Mouse (Mus musculus) hindbrain, embryonic 11.5 days (tissue): ENCODE measurements at regions not wholly inside any gene's neighbourhood (a gene's known extent, or its start where the extent isn't known, plus 50 kb on each side); places are given as distances from the start of the nearest gene placed in this dataset.

Source experiments
- ATAC-seq: fragments of 200-750 bp; cut with Nextera tagmentation; 2 replicates; pipeline ENCODE4 v1.8.0; 2017; ENCODE audit warnings: mild to moderate bottlenecking, moderate TSS enrichment, moderate library complexity; ENCODE audit not compliant: low FRiP score
- DNase-seq: peaks from one replicate; pipeline ENCODE4 v3.0.0-alpha.2; 2015; ENCODE audit warnings: low spot score
- H3K27ac ChIP-seq: fragments of 300-500 bp; sonication (generic); 2 replicates; pipeline ENCODE4 v1.5.1; 2014; ENCODE audit warnings: mild to moderate bottlenecking, low read depth, low read length
- H3K27me3 ChIP-seq: fragments of 300-500 bp; sonication (generic); 2 replicates; pipeline ENCODE4 v1.6.1; 2014; ENCODE audit warnings: mild to moderate bottlenecking, low read length, moderate library complexity, mixed read lengths; ENCODE audit not compliant: control insufficient read depth, insufficient read depth
- H3K36me3 ChIP-seq: fragments of 300-500 bp; sonication (generic); 2 replicates; pipeline ENCODE4 v1.6.1; 2014; ENCODE audit warnings: mild to moderate bottlenecking, low read length, moderate library complexity, mixed read lengths; ENCODE audit not compliant: control insufficient read depth, insufficient read depth
- H3K4me1 ChIP-seq: fragments of 300-500 bp; sonication (generic); replicated peaks from 2 replicates; pipeline ENCODE4 v1.6.1; 2014; ENCODE audit warnings: low read length, mixed read lengths; ENCODE audit not compliant: control insufficient read depth, insufficient read depth
- H3K4me2 ChIP-seq: fragments of 300-500 bp; sonication (generic); replicated peaks from 2 replicates; pipeline ENCODE4 v1.6.1; 2014; ENCODE audit warnings: mild to moderate bottlenecking, low read depth, low read length
- H3K4me3 ChIP-seq: fragments of 300-500 bp; sonication (generic); 2 replicates; pipeline ENCODE4 v1.5.1; 2014; ENCODE audit warnings: low read depth, low read length
- H3K9ac ChIP-seq: fragments of 300-500 bp; sonication (generic); 2 replicates; pipeline ENCODE4 v1.6.1; 2014; ENCODE audit warnings: low read depth, low read length
- H3K9me3 ChIP-seq: fragments of 300-500 bp; sonication (generic); 2 replicates; pipeline ENCODE4 v1.6.1; 2016; ENCODE audit warnings: low read length; ENCODE audit not compliant: control insufficient read depth
- WGBS: fragments of 180-500 bp; shearing (Covaris S2); extraction: QIAGEN DNeasy Blood & Tissue Kit; methylation state at CpG from one replicate; pipeline ENCODE4 v1.1.7; 2014; 5-methylcytosine and 5-hydroxymethylcytosine counted together

GRCm38 (mm10) chr3:78836824-78837223, 449.5 kb downstream of the Rapgef2 start:
- Histone ChIP-seq H3K9ac (no peak overlapping the region), H3K27me3 (no peaks in the 10 kb centered on the region), H3K27ac (no peak overlapping the region), H3K9me3 (no peaks in the 10 kb centered on the region), H3K4me2 (no peak overlapping the region), H3K4me3 (no peak overlapping the region), H3K36me3 (no peaks in the 10 kb centered on the region), H3K4me1 (no peaks in the 10 kb centered on the region)
- 73% methylated on average over 5 of the region's 5 CpGs for WGBS
- no peak for DNase-seq
- ATAC-seq, result no peak

GRCm38 (mm10) chr3:78825505-78825904, 460.8 kb downstream of the Rapgef2 start:
- H3K9me3 ChIP-seq, result no peaks in the 10 kb centered on the region
- ATAC-seq (no peak), DNase-seq (peak; percentile 16)
- WGBS, result 53% methylated on average over 2 of the region's 2 CpGs
- no peaks in the 10 kb centered on the region for H3K27me3 ChIP-seq
- H3K4me3 ChIP-seq, result no peak overlapping the region
- no peaks in the 10 kb centered on the region for H3K4me1 ChIP-seq
- no peak overlapping the region for H3K27ac ChIP-seq
- H3K36me3 ChIP-seq, result no peaks in the 10 kb centered on the region
- no peak overlapping the region for H3K9ac ChIP-seq
- H3K4me2 ChIP-seq, result no peak overlapping the region

GRCm38 (mm10) chr3:78812425-78812824, 473.9 kb downstream of the Rapgef2 start:
- no peak overlapping the region for H3K27ac ChIP-seq
- DNase-seq (no peak), ATAC-seq (no peak)
- H3K36me3 ChIP-seq, result no peaks in the 10 kb centered on the region
- no peaks in the 10 kb centered on the region for H3K9me3 ChIP-seq
- H3K4me2 ChIP-seq, result no peak overlapping the region
- no peak overlapping the region for H3K9ac ChIP-seq
- H3K4me1 ChIP-seq, result no peaks in the 10 kb centered on the region
- WGBS, result 92% methylated on average over 3 of the region's 3 CpGs
- H3K4me3 ChIP-seq, result no peak overlapping the region
- no peaks in the 10 kb centered on the region for H3K27me3 ChIP-seq

- WGBS, result 94% methylated on average over 5 of the region's 5 CpGs
- no peak overlapping the region for H3K4me3 ChIP-seq
- no peaks in the 10 kb centered on the region for H3K9me3 ChIP-seq
- no peaks in the 10 kb centered on the region for H3K4me1 ChIP-seq
- no peak overlapping the region for H3K9ac ChIP-seq
- no peaks in the 10 kb centered on the region for H3K36me3 ChIP-seq
- ATAC-seq (no peak), DNase-seq (no peak)
- no peak overlapping the region for H3K27ac ChIP-seq
- H3K4me2 ChIP-seq, result no peak overlapping the region
- H3K27me3 ChIP-seq, result no peaks in the 10 kb centered on the region
Measured at GRCm38 (mm10) chr3:78810431-78811152, 475.7 kb downstream of the Rapgef2 start.

- H3K27me3 ChIP-seq, result no peaks in the 10 kb centered on the region
- H3K4me2 ChIP-seq, result no peak overlapping the region
- no peak overlapping the region for H3K9ac ChIP-seq
- H3K27ac ChIP-seq, result no peak overlapping the region
- H3K36me3 ChIP-seq, result no peaks in the 10 kb centered on the region
- H3K4me3 ChIP-seq, result no peak overlapping the region
- no peak for ATAC-seq
- no peaks in the 10 kb centered on the region for H3K9me3 ChIP-seq
- no peak for DNase-seq
- H3K4me1 ChIP-seq, result no peaks in the 10 kb centered on the region
- WGBS, result 88% methylated on average over 2 of the region's 2 CpGs
Measured at GRCm38 (mm10) chr3:78803176-78803575, 483.1 kb downstream of the Rapgef2 start.

GRCm38 (mm10) chr3:78795951-78796455, 490.3 kb downstream of the Rapgef2 start:
- ATAC-seq (no peak), DNase-seq (no peak)
- Histone ChIP-seq H3K4me1 (no peaks in the 10 kb centered on the region), H3K27me3 (no peaks in the 10 kb centered on the region), H3K27ac (no peak overlapping the region), H3K9ac (no peak overlapping the region), H3K36me3 (no peaks in the 10 kb centered on the region), H3K4me3 (no peak overlapping the region), H3K4me2 (no peak overlapping the region), H3K9me3 (no peaks in the 10 kb centered on the region)
- 94% methylated on average over 4 of the region's 4 CpGs for WGBS

- H3K4me1 ChIP-seq, result no peaks in the 10 kb centered on the region
- no peaks in the 10 kb centered on the region for H3K9me3 ChIP-seq
- ATAC-seq (peak; percentile 49; the same call in 1 of the 2 replicates), DNase-seq (no peak)
- WGBS, result 91% methylated on average over 7 of the region's 7 CpGs
- no peak overlapping the region for H3K4me3 ChIP-seq
- no peaks in the 10 kb centered on the region for H3K36me3 ChIP-seq
- no peaks in the 10 kb centered on the region for H3K27me3 ChIP-seq
- no peak overlapping the region for H3K4me2 ChIP-seq
- no peak overlapping the region for H3K27ac ChIP-seq
- no peak overlapping the region for H3K9ac ChIP-seq
Measured at GRCm38 (mm10) chr3:78792440-78793057, 493.8 kb downstream of the Rapgef2 start.

- 93% methylated on average over 1 of the region's 1 CpGs for WGBS
- H3K4me2 ChIP-seq, result no peak overlapping the region
- H3K4me3 ChIP-seq, result no peak overlapping the region
- no peak for DNase-seq
- no peaks in the 10 kb centered on the region for H3K36me3 ChIP-seq
- no peak overlapping the region for H3K9ac ChIP-seq
- no peaks in the 10 kb centered on the region for H3K4me1 ChIP-seq
- no peak overlapping the region for H3K27ac ChIP-seq
- ATAC-seq, result no peak
- H3K9me3 ChIP-seq, result no peaks in the 10 kb centered on the region
- H3K27me3 ChIP-seq, result no peaks in the 10 kb centered on the region
Measured at GRCm38 (mm10) chr3:78782766-78783165, 503.6 kb downstream of the Rapgef2 start.
